Mouse (Mus musculus): ENCODE data around the gene Hoxc13. TPM values are rescaled to one million over a fixed set of nuclear protein-coding genes. Genes with fewer than 3 reads are reported as not detected.

The Hoxc13 gene
- polyA plus RNA-seq, 1 experiment from 2014 or later, result 0.16 TPM

DNA sequence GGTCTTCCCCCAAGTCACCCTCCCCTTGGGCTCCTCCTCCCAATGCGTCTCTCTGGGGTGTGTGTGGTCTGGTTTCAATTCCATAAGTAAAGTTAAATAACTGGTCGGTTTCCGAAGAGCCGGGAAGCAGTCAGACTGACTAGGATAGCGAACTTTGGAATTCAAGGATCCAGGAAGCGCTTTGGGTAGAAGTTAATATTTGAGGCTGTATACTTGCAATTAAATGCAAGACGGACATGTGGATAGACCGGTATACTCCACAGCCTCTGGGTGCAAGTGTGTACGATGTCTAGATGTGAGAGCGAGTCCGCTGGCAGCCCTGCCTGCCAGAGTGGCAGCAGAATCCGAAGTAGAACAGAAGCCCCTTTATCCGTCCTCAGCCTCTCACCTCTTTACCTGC lies 41.6 kb downstream of the Hoxc13 start:
- Histone ChIP-seq H3K36me3 (no peaks in the 10 kb centered on the region), H3K9me3 (no peaks in the 10 kb centered on the region), H3K4me3 (no peak overlapping the region), H3K27ac (no peak overlapping the region), H3K27me3 (ENCODE audit: insufficient read depth, poor library complexity, severe bottlenecking) (peaks cover 100% of the 10 kb centered on the region), H3K4me1 (replicated peaks) (no peaks in the 10 kb centered on the region; the same call in 1 of the 2 replicates)
- DNase-seq (ENCODE audit: low spot score), result peak; percentile 53
- WGBS, result 2% methylated on average over 13 of the region's 13 CpGs

- Histone ChIP-seq H3K4me3 (no peak overlapping the region), H3K9me3 (no peaks in the 10 kb centered on the region), H3K27ac (no peak overlapping the region), H3K4me1 (replicated peaks) (no peaks in the 10 kb centered on the region; the same call in 1 of the 2 replicates), H3K36me3 (no peaks in the 10 kb centered on the region), H3K27me3 (ENCODE audit: insufficient read depth, poor library complexity, severe bottlenecking) (peaks cover 100% of the 10 kb centered on the region)
- 2% methylated on average over 8 of the region's 8 CpGs for WGBS
- no peak for DNase-seq (ENCODE audit: low spot score)
Measured at GRCm38 (mm10) chr15:102963259-102963658, 42.4 kb downstream of the Hoxc13 start.

- H3K4me3 ChIP-seq, result no peak overlapping the region
- no peaks in the 10 kb centered on the region; the same call in 1 of the 2 replicates for H3K4me1 ChIP-seq (replicated peaks)
- peaks cover 100% of the 10 kb centered on the region for H3K27me3 ChIP-seq (ENCODE audit: insufficient read depth, poor library complexity, severe bottlenecking)
- no peaks in the 10 kb centered on the region for H3K9me3 ChIP-seq
- WGBS, result 1% methylated on average over 28 of the region's 28 CpGs
- no peak overlapping the region for H3K27ac ChIP-seq
- peak; percentile 75 for DNase-seq (ENCODE audit: low spot score)
- H3K36me3 ChIP-seq, result no peaks in the 10 kb centered on the region
Measured at GRCm38 (mm10) chr15:102963671-102964640, 43.1 kb downstream of the Hoxc13 start.

DNA sequence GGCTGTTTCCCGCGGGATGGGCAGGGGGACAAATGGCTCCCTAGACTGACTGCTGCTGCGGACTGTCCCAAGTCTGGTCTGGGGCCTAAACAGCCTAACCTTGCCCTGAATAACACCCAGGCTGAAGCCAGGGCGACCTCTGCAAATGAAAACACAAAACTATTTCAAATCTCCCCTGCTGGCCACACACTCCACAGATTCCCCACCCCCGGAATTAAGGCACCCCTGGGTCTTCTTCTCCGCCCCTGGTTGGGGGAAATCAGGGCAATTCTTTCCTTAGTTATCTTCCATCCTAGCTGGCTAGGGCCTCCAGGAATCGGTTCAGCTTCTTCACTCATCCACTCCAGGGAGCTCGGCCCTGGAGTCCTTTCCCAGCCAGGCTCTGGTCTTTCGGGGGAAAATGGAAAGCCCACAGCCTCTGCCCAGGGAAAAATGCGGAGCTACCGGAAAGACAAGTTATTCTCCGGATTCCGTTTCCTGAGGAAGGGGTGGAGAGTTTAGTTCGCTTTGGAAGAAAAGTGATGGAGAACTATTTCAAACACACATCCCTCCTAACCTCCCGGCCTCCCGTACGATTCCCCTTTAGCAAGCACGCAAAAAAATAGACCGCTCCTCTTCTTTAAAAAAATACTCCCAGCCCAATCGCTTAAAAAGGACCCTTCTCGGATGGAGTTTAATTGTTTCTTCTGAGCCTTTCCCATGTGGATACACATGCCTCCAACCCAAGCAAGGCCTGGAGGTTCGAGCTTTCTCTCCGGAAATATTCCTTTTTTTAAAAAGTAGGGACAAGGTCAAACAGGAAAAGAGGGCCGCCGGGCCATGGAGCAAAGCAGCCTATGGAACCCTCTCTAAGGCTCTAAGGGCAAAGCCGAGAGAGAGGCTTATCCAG lies 44.3 kb downstream of the Hoxc13 start:
- H3K4me1 ChIP-seq (replicated peaks), result no peaks in the 10 kb centered on the region; the same call in 1 of the 2 replicates
- H3K9me3 ChIP-seq, result no peaks in the 10 kb centered on the region
- no peak overlapping the region for H3K4me3 ChIP-seq
- H3K36me3 ChIP-seq, result no peaks in the 10 kb centered on the region
- WGBS, result 2% methylated on average over 26 of the region's 26 CpGs
- DNase-seq (ENCODE audit: low spot score), result no peak
- peaks cover 100% of the 10 kb centered on the region for H3K27me3 ChIP-seq (ENCODE audit: insufficient read depth, poor library complexity, severe bottlenecking)
- no peak overlapping the region for H3K27ac ChIP-seq

- Histone ChIP-seq H3K4me1 (replicated peaks) (no peaks in the 10 kb centered on the region; the same call in 1 of the 2 replicates), H3K36me3 (no peaks in the 10 kb centered on the region), H3K9me3 (no peaks in the 10 kb centered on the region), H3K27ac (no peak overlapping the region), H3K27me3 (ENCODE audit: insufficient read depth, poor library complexity, severe bottlenecking) (peaks cover 100% of the 10 kb centered on the region), H3K4me3 (peak overlapping the region; percentile 31)
- 3% methylated on average over 30 of the region's 30 CpGs for WGBS
- DNase-seq (ENCODE audit: low spot score), result peak; percentile 86
Measured at GRCm38 (mm10) chr15:102965892-102966775, 45.2 kb downstream of the Hoxc13 start.

DNA sequence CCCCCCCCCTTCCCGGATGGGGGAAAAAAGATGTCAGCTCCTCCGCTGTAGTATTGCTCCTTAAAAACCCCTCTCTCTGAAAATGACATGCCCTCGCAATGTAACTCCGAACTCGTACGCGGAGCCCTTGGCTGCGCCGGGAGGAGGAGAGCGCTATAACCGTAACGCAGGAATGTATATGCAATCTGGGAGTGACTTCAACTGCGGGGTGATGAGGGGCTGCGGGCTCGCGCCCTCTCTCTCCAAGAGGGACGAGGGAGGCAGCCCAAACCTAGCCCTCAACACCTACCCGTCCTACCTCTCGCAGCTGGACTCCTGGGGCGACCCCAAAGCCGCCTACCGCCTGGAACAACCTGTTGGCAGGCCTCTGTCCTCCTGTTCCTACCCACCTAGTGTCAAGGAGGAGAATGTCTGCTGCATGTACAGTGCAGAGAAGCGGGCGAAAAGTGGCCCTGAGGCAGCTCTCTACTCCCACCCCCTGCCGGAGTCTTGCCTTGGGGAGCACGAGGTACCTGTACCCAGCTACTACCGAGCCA lies 45.9 kb downstream of the Hoxc13 start, which contains the start of gene Hoxc10:
Hoxc10 (plus strand) TSS at position 21 of the 536 bp plus-strand sequence.
- H3K36me3 ChIP-seq, result no peaks in the 10 kb centered on the region
- H3K9me3 ChIP-seq, result no peaks in the 10 kb centered on the region
- peak within 1 kb of the TSS; percentile 31 for H3K4me3 ChIP-seq
- H3K27me3 ChIP-seq (ENCODE audit: insufficient read depth, poor library complexity, severe bottlenecking), result peaks cover 100% of the 10 kb centered on the region
- WGBS, result 4% methylated on average over 27 of the region's 27 CpGs
- no peaks in the 10 kb centered on the region; the same call in 1 of the 2 replicates for H3K4me1 ChIP-seq (replicated peaks)
- H3K27ac ChIP-seq, result no peak within 1 kb of the TSS
- no peak for DNase-seq (ENCODE audit: low spot score)

DNA sequence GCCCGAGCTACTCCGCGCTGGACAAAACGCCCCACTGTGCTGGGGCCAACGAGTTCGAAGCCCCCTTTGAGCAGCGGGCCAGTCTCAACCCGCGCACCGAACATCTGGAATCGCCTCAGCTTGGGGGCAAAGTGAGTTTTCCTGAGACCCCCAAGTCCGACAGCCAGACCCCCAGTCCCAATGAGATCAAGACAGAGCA lies 46.3 kb downstream of the Hoxc13 start, which contains the start of gene Hoxc5:
Hoxc5 (plus strand) TSS at position 132 of the 199 bp plus-strand sequence.
- Histone ChIP-seq H3K27ac (no peak within 1 kb of the TSS), H3K9me3 (no peaks in the 10 kb centered on the region), H3K4me3 (peak within 1 kb of the TSS; percentile 31), H3K36me3 (no peaks in the 10 kb centered on the region), H3K27me3 (ENCODE audit: insufficient read depth, poor library complexity, severe bottlenecking) (peaks cover 100% of the 10 kb centered on the region), H3K4me1 (replicated peaks) (no peaks in the 10 kb centered on the region; the same call in 1 of the 2 replicates)
- 2% methylated on average over 12 of the region's 12 CpGs for WGBS
- DNase-seq (ENCODE audit: low spot score), result no peak

DNA sequence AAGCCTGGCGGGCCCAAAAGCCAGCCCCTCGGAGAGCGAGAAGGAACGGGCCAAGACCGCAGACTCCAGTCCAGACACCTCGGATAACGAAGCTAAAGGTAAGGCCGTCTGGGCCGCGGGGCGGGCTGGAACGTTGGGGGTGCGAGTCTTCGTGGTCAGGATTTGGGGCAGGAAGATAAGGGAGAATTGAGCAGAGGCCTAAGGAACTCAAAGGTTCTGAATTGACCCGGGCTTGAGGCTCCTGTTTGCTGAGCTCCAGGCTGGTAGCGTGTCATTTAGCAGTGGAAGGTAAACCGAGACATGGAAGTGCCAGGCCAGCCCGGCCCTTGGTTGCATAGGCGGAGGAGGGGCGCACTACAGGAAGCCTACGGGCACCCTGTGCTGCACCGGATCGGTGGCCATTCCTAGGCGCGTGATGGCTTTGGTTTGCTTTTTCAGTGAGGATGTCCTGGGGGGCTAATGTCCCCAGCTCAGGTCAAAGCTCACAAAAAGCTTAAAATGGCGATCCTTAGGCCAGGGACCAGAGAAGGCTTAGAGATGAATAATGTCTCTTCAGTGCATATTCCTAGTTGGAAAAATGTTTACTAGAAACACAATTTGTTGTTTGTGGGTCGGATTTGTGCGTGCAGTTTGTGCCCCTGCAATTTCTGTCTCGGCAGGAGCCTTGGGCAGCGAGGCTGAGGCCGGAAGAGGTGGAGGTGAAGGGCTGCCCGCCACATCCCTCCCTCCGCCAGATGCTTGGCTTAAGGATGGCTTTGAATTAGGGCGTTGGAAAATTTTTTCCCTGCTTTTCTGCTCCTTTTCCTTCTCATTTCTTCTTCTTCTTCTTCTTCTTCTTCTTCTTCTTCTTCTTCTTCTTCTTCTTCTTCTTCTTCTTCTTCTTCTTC lies 46.9 kb downstream of the Hoxc13 start:
- Histone ChIP-seq H3K4me3 (no peak overlapping the region), H3K27me3 (ENCODE audit: insufficient read depth, poor library complexity, severe bottlenecking) (peaks cover 100% of the 10 kb centered on the region), H3K36me3 (no peaks in the 10 kb centered on the region), H3K9me3 (no peaks in the 10 kb centered on the region), H3K27ac (no peak overlapping the region), H3K4me1 (replicated peaks) (no peaks in the 10 kb centered on the region; the same call in 1 of the 2 replicates)
- WGBS, result 2% methylated on average over 34 of the region's 34 CpGs
- DNase-seq (ENCODE audit: low spot score), result no peak

DNA sequence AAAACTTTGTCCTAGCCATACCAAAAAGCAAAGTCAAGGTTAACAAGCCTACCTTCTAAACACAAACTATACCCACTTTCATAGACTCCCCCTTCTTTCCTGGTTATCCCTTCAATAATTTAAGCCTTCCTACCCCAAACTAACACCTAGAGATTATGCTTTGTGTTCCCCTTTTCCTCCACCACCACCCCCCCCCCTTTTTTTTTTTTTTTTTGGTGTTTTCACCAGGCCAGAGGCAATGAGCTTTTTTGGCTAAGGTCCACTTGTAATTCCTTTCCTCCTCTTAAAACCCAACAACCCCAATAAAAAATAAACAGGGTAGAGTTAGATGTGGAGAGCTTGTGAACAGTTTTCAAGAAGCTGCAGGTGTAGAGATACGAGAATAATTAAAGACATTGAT lies 48.4 kb downstream of the Hoxc13 start:
- H3K9me3 ChIP-seq, result no peaks in the 10 kb centered on the region
- WGBS, result 44% methylated on average over 1 of the region's 1 CpGs
- no peak overlapping the region for H3K4me3 ChIP-seq
- no peak overlapping the region for H3K27ac ChIP-seq
- no peaks in the 10 kb centered on the region; the same call in 1 of the 2 replicates for H3K4me1 ChIP-seq (replicated peaks)
- no peak for DNase-seq (ENCODE audit: low spot score)
- H3K27me3 ChIP-seq (ENCODE audit: insufficient read depth, poor library complexity, severe bottlenecking), result peaks cover 100% of the 10 kb centered on the region
- no peaks in the 10 kb centered on the region for H3K36me3 ChIP-seq

DNA sequence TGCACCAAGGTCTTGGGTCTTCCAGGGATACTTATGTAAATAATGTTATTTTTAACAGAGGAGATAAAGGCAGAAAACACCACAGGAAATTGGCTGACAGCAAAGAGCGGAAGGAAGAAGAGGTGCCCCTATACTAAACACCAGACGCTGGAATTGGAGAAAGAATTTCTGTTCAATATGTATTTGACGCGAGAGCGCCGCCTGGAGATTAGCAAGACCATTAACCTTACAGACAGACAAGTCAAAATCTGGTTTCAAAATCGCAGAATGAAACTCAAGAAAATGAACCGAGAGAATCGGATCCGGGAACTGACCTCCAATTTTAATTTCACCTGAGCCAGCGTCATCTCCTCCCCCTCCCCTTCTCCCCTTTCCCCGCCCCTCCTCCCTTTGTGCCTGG lies 49.8 kb downstream of the Hoxc13 start:
- Histone ChIP-seq H3K4me3 (no peak overlapping the region), H3K27ac (no peak overlapping the region), H3K9me3 (no peaks in the 10 kb centered on the region), H3K4me1 (replicated peaks) (no peaks in the 10 kb centered on the region; the same call in 1 of the 2 replicates), H3K27me3 (ENCODE audit: insufficient read depth, poor library complexity, severe bottlenecking) (peaks cover 100% of the 10 kb centered on the region), H3K36me3 (no peaks in the 10 kb centered on the region)
- DNase-seq (ENCODE audit: low spot score), result no peak
- WGBS, result under 1% methylated on average over 12 of the region's 12 CpGs

- H3K27ac ChIP-seq, result no peak overlapping the region
- DNase-seq (ENCODE audit: low spot score), result no peak
- H3K9me3 ChIP-seq, result no peaks in the 10 kb centered on the region
- H3K27me3 ChIP-seq (ENCODE audit: insufficient read depth, poor library complexity, severe bottlenecking), result peaks cover 100% of the 10 kb centered on the region
- 1% methylated on average over 21 of the region's 21 CpGs for WGBS
- H3K4me1 ChIP-seq (replicated peaks), result no peaks in the 10 kb centered on the region
- no peaks in the 10 kb centered on the region for H3K36me3 ChIP-seq
- no peak overlapping the region for H3K4me3 ChIP-seq
Measured at GRCm38 (mm10) chr15:102972254-102972653, 51.4 kb downstream of the Hoxc13 start.

Data from hindbrain, embryonic 10.5 days (tissue).